Mouse (Mus musculus) spleen, postnatal 14 days (tissue): ENCODE measurements around the gene Plac9a.
"Not testable (repeated sequence)": the region's sequence is repeated elsewhere in the genome, so short reads cannot be mapped to it uniquely, and the experiment has no call there.

Experiments used
- DNase-seq, 2 experiments: peaks; one replicate each; pipeline ENCODE4 v3.0.0; 2021 to 2022; ENCODE audit warnings: low spot score in 2 of 2

Plac9a gene

GRCm38 (mm10) chr14:25903000-25903399, at the start of gene Plac9a:
Gene Plac9a (minus strand): TSS chr14:25903100.
- not testable (repeated sequence) for DNase-seq

GRCm38 (mm10) chr14:25938004-25938403, 35.1 kb upstream of the Plac9a start, which contains the start of gene Cphx1:
Gene Cphx1 (plus strand): TSS chr14:25938304.
- not testable (repeated sequence) for DNase-seq

GRCm38 (mm10) chr14:25936867-25937630, 34.1 kb upstream of the Plac9a start:
- DNase-seq, result not testable (repeated sequence)

DNA sequence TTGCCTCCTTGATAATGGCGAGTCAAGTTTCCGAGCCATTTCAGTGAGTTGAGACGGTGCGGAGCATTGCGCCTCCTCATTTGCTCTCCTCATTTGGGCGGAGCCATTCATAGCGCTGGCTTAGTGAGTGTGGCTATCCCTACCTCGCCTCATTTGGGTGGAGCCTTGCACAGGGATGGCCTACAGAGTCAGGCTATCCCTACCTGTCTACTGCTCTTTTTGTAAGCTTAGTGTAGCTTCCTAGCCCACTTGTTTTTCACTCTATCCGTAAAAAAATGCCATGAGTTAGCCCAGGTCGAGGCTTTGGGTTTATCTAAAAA, 24.6 kb upstream of the Plac9a start, which contains the start of gene Tmem254a:
TSS of gene Tmem254a (minus strand) at position 111 of the 320 bp plus-strand sequence.
- DNase-seq, result not testable (repeated sequence)

DNA sequence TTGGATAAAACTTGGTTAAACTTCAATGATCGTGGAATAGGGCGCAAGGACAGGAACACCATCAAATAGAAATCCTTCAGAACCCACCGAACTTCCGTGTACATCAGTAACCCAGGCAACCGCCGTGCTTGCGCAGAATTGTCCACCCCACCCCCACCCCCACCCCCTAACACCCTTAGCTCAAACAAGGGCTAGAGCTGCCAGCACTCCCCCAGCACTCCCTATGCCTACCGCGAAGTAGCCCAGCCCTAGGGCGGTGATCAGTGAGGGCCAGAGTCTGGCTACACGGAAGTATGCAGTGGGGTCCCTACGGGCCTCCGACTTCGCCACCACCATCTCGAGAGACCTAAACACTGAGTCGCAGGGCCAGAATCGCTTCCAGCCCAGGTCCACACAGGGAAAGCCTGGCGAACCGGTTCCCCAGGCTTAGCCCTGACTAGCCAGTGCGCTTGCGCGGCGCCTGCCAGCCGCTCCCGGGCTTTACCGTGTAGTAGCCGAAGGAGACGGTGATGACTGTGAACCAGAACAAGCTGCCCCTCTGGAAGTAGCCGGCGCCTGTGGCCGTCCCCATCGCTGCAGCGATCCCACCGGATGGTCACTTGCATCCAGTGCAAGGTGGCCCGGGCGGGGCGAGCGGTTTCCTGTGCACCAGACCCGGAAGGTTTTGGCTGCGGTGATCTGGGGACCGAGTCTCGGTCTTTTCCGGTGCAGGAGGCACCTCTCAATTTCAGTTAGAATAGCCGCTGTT, 24.1 kb upstream of the Plac9a start:
- not testable (repeated sequence) for DNase-seq

DNA sequence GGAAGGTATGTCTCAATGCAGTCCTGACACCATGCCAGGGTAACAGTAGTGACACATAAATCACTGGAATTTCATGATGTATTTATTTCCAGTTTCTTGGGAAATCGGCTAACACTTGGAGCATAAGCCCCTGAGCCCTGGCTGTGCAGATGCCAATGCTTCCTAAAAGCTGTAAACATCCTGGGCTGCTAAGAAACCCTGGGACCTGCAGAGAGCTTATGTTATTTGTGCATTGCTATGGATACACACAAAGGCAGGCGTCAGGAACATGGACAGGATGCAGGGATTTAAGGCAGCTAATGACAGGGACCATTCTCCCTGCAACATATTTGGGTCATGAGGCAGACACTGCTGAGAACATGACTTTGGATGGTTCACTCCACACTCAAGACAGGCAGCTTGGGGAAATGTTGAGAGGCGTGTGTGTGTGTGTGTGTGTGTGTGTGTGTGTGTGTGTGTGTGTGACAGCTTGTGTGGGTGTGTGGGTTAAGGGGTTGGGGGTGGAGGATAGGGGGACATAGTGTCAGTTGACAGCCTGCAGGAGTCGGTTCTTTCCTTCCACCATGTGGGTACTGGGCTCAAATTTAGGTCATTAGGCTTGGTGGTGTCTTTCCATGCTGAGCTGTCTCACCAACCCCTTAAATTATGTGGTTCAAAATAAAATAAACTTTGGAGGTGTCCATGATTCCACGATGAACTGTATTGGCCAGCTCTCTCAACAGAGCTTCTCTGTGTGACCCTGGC, 15.7 kb upstream of the Plac9a start:
- DNase-seq, result not testable (repeated sequence)

DNA sequence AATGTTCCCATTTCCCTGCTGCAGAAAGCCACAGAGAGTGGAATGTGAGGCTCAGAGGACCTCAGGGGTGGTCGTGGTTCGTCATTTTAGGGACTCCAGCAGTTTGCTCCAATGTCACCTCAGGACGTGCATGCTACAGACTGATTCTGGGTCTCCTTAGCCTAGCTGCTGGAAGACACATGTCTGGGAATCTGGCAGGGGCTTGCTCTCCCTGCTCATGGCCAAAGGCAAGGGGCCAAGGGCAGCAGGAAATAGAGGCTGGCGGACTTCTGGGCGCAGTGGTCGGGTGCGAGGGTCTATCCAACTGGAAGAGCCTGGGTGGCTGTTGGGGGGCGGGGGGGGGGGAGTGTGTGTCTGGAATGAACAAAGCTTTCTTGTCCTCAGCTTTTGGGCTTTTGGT, 6.1 kb upstream of the Plac9a start:
- DNase-seq, result not testable (repeated sequence)

GRCm38 (mm10) chr14:25907272-25907671, 4.4 kb upstream of the Plac9a start:
- not testable (repeated sequence) for DNase-seq

- not testable (repeated sequence) for DNase-seq
Measured at GRCm38 (mm10) chr14:25905243-25905642, 2.3 kb upstream of the Plac9a start.

DNA sequence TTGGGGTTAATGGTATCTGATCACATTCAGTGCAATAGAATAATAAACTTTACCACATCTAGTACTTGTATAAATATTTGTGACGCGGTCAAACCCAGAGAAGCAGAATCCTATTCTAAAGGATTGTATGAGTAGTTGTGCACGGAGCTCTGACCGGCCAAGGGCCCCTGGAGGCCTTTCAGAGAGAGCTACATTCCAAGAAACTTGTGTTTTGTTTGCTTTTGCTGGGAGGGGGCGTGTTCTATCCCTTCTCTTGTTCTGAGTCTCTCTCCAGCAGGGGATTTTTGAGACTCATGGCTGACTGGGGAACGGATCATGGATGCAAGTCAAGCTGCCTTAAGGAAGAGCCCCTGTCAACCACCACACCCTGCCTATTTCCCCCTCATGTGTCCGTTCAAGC, 7.2 kb downstream of the Plac9a start:
- DNase-seq, result not testable (repeated sequence)

DNA sequence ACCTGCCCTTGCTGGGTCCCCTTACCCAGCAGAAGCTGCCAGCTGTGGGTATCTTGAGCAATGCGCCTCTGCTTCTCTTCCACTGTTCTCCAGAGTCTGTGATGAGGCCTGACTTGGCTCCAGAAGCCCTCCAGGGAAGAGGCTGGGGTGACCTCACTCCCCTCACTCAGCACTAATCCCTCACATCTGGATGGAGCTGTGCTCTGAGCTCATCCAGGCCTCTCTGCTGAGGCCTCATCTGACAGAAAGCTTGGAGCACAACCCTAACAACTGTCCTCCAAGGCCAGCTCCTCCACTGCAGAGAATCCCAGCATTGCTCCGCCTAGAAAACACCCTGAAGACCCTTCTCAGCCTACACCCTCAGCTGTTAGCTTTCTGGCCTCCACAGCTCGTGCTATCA, 8.3 kb downstream of the Plac9a start:
- DNase-seq, result not testable (repeated sequence)

DNA sequence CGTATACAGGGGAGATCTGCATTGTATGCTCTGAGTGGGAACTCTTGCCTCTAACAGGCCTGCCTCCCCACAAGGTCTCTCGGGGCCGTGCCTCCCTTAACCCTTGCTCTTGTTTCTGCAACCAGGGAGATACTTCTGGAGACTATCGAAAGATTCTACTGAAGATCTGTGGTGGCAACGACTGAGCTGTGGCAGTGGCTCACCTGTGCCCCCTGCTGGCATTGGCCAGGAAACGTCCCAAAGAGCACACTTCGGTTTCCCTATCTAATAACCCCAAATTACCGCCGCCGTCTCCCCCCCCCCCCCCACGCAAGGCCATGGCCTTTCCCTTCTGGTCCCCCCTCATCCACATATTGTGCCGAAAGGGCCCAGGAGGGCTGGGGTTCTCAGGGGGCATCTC, 17.0 kb downstream of the Plac9a start:
- DNase-seq, result not testable (repeated sequence)

GRCm38 (mm10) chr14:25881769-25882168, 21.1 kb downstream of the Plac9a start:
- DNase-seq, result not testable (repeated sequence)

- not testable (repeated sequence) for DNase-seq
Measured at GRCm38 (mm10) chr14:25876640-25877039, 26.3 kb downstream of the Plac9a start.

GRCm38 (mm10) chr14:25872461-25873415, 30.2 kb downstream of the Plac9a start:
- DNase-seq, result no peak

DNA sequence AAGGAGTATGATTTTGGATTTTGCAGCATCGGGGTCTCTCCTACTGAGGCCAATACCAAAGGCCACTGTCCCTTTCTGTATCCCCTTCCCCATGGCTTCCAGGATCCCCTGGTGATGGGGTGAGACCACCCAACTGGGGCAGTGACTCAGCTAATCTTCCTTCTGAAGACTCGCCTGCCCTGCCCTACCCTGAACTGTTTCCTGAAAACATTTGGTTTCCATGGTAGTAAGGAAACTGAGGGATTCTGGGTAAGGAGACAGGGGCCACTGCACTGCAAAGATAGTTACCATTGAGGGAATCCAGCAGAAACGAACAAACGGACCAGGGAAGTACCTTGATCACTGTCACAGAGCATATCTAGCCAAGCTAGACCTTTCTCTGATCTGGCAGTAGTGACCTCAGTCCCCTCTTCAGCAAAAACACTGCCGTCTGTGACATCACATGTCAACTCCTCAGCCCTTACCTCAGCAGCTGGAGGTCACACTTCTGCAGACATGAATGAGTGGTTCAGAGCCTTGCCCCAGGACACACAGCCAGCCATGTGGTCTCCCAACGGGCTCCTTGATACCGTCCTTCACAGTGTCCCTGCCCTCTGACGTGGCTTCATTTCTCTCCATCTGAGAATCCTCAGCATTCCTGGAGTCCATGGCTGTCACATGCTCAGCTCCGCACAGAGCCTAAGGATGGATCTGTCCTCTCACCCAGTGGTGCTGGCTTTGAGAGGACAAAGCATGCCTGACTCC, 33.6 kb downstream of the Plac9a start:
- DNase-seq, result no peak

- DNase-seq, result no peak
Measured at GRCm38 (mm10) chr14:25868706-25869105, 34.2 kb downstream of the Plac9a start.

GRCm38 (mm10) chr14:25867834-25868233, 35.1 kb downstream of the Plac9a start:
- no peak for DNase-seq

- no peak for DNase-seq
Measured at GRCm38 (mm10) chr14:25866832-25867231, 36.1 kb downstream of the Plac9a start.

DNA sequence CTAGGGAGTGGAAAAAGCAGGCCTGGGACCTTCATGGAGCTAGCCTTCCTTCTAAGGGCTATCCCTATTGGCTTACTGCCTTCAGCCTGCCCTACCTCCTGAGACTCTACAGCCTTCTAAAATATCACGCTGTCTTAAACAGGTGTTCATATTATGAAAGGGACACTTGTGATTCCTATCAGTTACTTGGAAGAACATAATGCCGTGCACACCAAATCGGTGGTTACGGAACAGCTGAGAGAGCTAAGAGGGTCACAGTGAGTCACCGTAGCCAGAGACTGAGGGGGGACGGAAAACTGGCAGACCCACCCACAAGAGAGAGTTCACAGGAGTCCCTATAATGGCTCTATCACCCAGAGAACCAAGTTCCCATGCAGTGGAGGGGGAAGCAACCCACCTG, 36.5 kb downstream of the Plac9a start:
- DNase-seq, result no peak
